Mouse (Mus musculus) midbrain, postnatal 0 days (tissue): ENCODE measurements around the gene Cyp4a32. TPM values are rescaled to one million over a fixed set of nuclear protein-coding genes. Genes with fewer than 3 reads are reported as not detected.
"Not testable (repeated sequence)": the region's sequence is repeated elsewhere in the genome, so short reads cannot be mapped to it uniquely, and the experiment has no call there.

ENCODE experiments used
- ATAC-seq: fragments of 200-750 bp; cut with Nextera tagmentation; 2 replicates; pipeline ENCODE4 v1.8.0; 2017; ENCODE audit warnings: moderate number of reproducible peaks, mild to moderate bottlenecking, moderate TSS enrichment, moderate library complexity; ENCODE audit not compliant: low FRiP score
- DNase-seq: peaks from one replicate; pipeline ENCODE4 v3.0.0-alpha.2; 2015; ENCODE audit warnings: low spot score
- H3K27ac ChIP-seq: fragments of 300-500 bp; sonication (generic); 2 replicates; pipeline ENCODE4 v1.5.1; 2014; ENCODE audit warnings: low read depth, mild to moderate bottlenecking, low read length, mixed read lengths
- H3K27me3 ChIP-seq: fragments of 300-500 bp; sonication (generic); 2 replicates; pipeline ENCODE4 v1.6.1; 2014; ENCODE audit warnings: low read length, control low read depth, mixed read lengths; ENCODE audit not compliant: insufficient read depth
- H3K36me3 ChIP-seq: fragments of 300-500 bp; sonication (generic); 2 replicates; pipeline ENCODE4 v1.6.1; 2014; ENCODE audit warnings: low read length, control low read depth, mixed read lengths; ENCODE audit not compliant: insufficient read depth
- H3K4me1 ChIP-seq: fragments of 300-500 bp; sonication (generic); 2 replicates; pipeline ENCODE4 v1.6.1; 2014; ENCODE audit warnings: mild to moderate bottlenecking, control low read depth, antibody characterized with exemption, low read length, mixed read lengths; ENCODE audit not compliant: insufficient read depth
- H3K4me2 ChIP-seq: fragments of 300-500 bp; sonication (generic); 2 replicates; pipeline ENCODE4 v1.6.1; 2014; ENCODE audit warnings: low read depth, mild to moderate bottlenecking, low read length, mixed read lengths; ENCODE audit not compliant: poor library complexity, severe bottlenecking
- H3K4me3 ChIP-seq: fragments of 300-500 bp; sonication (generic); 2 replicates; pipeline ENCODE4 v1.5.1; 2014; ENCODE audit warnings: low read depth, mild to moderate bottlenecking, low read length, moderate library complexity
- H3K9ac ChIP-seq: fragments of 300-500 bp; sonication (generic); replicated peaks from 2 replicates; pipeline ENCODE4 v1.6.1; 2014; ENCODE audit warnings: mild to moderate bottlenecking, low read length, moderate library complexity, mixed read lengths; ENCODE audit not compliant: poor library complexity, severe bottlenecking
- H3K9me3 ChIP-seq: fragments of 300-500 bp; sonication (generic); 2 replicates; pipeline ENCODE4 v1.6.1; 2016; ENCODE audit warnings: low read length, control low read depth
- CTCF ChIP-seq: IDR thresholded peaks from 2 replicates; pipeline ENCODE4 v1.5.1; 2016; ENCODE audit warnings: antibody characterized with exemption, mild to moderate bottlenecking
- WGBS: fragments of 180-500 bp; shearing (Covaris S2); extraction: QIAGEN DNeasy Blood & Tissue Kit; methylation state at CpG from one replicate; pipeline ENCODE4 v1.1.7; 2014; 5-methylcytosine and 5-hydroxymethylcytosine counted together
- polyA plus RNA-seq: library from polyadenylated mRNA; unstranded; fragments of >200 nt; fragmentation: Nextera tagmentation; extraction: Ambion mirVana; gene quantifications from 2 replicates; pipeline ENCODE4 v1.2.1, GENCODE M21; 2015
- total RNA-seq: library from RNA; depleted of rRNA; stranded (reverse); fragments of >200 nt; gene quantifications from 2 replicates; pipeline ENCODE4 v1.2.3, GENCODE M21; 2014

Cyp4a32 gene
- total and polyA plus RNA-seq, 2 experiments from 2014 or later: not detected

DNA sequence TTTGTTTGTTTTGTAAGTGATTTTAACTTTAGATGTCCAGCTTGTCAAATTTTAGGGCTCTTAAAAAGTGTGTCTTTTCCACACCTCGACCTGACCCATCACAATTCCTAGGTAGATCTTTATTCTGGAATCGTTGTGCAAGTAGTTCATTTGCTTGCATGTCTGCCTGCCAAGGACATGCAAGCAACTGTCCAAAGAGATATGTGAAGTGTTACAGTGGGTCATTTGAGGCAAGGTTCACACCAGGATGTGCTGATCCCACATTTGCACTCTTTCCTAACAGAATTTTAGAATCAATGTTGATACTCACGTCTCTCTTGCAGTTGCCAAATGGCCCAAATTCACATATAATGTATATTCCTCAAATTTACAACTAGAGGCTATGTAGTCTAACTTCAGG lies 25.5 kb upstream of the Cyp4a32 start:
- Histone ChIP-seq H3K4me2 (no peak overlapping the region), H3K4me3 (no peak overlapping the region), H3K27ac (no peak overlapping the region), H3K4me1 (no peaks in the 10 kb centered on the region), H3K36me3 (no peaks in the 10 kb centered on the region), H3K9ac (no peak overlapping the region), H3K9me3 (no peaks in the 10 kb centered on the region), H3K27me3 (no peaks in the 10 kb centered on the region)
- no peak for ATAC-seq
- WGBS: 74% methylated on average over 3 of the region's 3 CpGs
- no peak for DNase-seq
- TF ChIP-seq CTCF: no peak

DNA sequence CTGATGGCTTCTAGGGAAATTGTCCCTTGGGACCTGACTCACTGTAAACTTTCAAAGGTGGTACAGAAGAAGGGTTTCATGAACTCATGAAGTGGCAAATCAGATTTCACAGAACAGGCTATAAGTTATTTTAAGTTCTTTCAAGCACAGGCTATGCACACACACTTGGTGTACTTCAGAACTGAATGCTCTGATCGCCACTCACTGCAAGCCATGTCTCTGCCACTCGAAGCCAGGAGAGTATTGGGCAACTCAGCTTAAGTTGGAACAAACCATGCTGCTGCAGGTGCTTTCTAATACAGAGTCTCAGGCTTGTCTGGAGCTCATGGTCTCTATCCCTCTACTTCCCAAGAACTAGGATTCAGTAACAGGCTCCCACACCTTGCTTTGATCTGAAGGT lies 25.0 kb upstream of the Cyp4a32 start:
- Histone ChIP-seq H3K27me3 (no peaks in the 10 kb centered on the region), H3K4me2 (no peak overlapping the region), H3K36me3 (no peaks in the 10 kb centered on the region), H3K4me1 (no peaks in the 10 kb centered on the region), H3K9me3 (no peaks in the 10 kb centered on the region), H3K27ac (no peak overlapping the region), H3K4me3 (no peak overlapping the region), H3K9ac (no peak overlapping the region)
- 0 out of 2 replicates have a peak, but pooled peaks have one; percentile 3 for ATAC-seq
- 80% methylated on average over 2 of the region's 2 CpGs for WGBS
- DNase-seq: no peak
- TF ChIP-seq CTCF: no peak

DNA sequence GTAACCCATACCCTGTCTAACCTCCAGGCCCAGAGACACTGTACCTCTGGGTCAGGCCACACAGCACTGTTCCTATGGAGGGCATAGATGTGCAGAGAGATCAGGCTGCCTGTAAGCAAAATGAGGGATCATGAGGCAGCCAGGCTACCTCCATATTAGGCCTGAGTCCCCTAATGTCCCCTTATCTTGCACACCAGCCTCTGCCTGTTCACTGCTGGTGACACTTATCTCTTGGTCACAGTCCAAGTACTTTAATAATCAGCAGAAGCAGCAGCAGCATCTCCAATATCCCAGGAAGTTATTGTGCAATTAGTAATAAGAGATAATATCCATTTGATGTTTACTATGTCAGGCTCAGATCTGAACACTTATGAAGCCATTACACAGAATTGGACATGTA lies 17.7 kb upstream of the Cyp4a32 start:
- ATAC-seq: no peak

DNA sequence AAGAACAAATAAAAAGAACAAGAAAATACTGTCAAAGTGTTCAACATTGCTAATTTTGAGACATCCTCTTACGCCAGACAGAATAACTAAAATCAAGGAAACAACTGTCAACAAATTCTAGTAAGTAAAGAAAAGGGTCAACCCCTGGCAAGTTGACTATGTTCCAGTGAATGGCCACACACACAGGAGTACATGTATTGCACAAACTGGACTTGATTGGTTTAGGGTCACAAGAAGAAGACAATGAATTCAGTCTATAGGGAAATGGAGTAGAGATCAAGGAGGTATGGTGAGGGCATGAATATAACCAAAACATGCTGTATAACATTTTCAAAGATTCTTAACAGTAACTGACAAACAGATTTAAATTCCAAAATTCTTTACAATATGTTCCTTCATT lies 4.4 kb upstream of the Cyp4a32 start:
- ATAC-seq: no peak
- Histone ChIP-seq H3K4me1 (no peaks in the 10 kb centered on the region), H3K4me2 (no peak overlapping the region), H3K4me3 (no peak overlapping the region), H3K36me3 (no peaks in the 10 kb centered on the region), H3K27me3 (no peaks in the 10 kb centered on the region), H3K9ac (no peak overlapping the region), H3K27ac (no peak overlapping the region), H3K9me3 (no peaks in the 10 kb centered on the region)
- no peak for TF ChIP-seq CTCF
- WGBS: 94% methylated on average over 1 of the region's 1 CpGs
- DNase-seq: no peak

More for the DNA sequence above, 17.7 kb upstream of the Cyp4a32 start:
- Histone ChIP-seq H3K36me3 (no peaks in the 10 kb centered on the region), H3K9ac (no peak overlapping the region), H3K9me3 (no peaks in the 10 kb centered on the region), H3K4me1 (no peaks in the 10 kb centered on the region), H3K4me2 (no peak overlapping the region), H3K27ac (no peak overlapping the region), H3K4me3 (no peak overlapping the region), H3K27me3 (no peaks in the 10 kb centered on the region)
- DNase-seq: no peak
- TF ChIP-seq CTCF: no peak

DNA sequence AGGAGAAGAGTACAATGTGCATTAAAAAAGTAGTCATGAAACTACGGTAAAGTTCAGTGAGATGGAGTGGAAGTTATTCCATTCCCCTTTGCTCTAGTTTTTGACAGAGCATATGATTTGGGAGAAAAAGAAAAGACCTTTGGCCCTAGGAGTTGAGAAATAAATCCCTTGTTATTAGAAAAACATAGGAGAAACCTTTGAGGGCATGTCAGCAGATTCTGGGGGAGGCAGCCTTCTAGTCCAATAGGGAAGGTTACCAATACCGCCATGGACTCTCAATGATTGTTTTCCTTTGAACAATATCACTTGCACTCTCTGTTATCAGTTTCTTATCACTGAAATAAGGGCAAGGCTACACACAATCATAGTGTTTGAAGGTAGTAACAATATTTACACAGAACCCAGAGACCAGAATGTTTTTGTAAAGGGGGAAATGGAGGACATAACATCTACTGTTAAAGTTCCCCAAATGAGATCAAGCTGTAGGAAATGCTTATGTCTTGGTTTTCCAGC lies 3.9 kb upstream of the Cyp4a32 start:
- TF ChIP-seq CTCF: no peak
- 92% methylated on average over 2 of the region's 2 CpGs for WGBS
- Histone ChIP-seq H3K36me3 (no peaks in the 10 kb centered on the region), H3K4me1 (no peaks in the 10 kb centered on the region), H3K4me2 (no peak overlapping the region), H3K27me3 (no peaks in the 10 kb centered on the region), H3K9me3 (no peaks in the 10 kb centered on the region), H3K4me3 (no peak overlapping the region), H3K9ac (no peak overlapping the region), H3K27ac (no peak overlapping the region)
- DNase-seq: no peak
- ATAC-seq: no peak

DNA sequence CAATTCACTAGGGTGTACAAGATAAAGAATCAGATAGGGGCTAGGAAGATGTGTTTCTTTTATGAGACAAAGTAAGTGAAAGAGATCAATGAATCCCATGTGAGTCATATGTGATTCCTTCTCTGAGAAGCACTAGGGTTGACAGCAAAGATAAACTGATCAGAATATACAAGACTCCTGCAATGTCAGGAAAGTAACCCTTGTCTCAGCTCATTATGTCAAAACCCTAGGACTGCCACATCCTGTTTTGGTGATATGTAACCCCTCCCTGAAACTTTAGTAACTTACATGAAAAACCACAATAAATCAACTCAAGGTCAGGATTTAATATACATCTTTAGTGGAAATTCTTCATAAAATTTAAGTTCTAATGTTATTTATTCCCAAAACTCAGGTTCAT lies 13.2 kb downstream of the Cyp4a32 start:
- no peaks in the 10 kb centered on the region for H3K27me3 ChIP-seq
- TF ChIP-seq CTCF: no peak
- no peaks in the 10 kb centered on the region for H3K9me3 ChIP-seq
- no peak overlapping the region for H3K4me3 ChIP-seq
- H3K4me2 ChIP-seq: no peak overlapping the region
- H3K36me3 ChIP-seq: no peaks in the 10 kb centered on the region
- ATAC-seq (no peak), DNase-seq (no peak)
- no peak overlapping the region for H3K27ac ChIP-seq
- no peaks in the 10 kb centered on the region for H3K4me1 ChIP-seq
- no peak overlapping the region for H3K9ac ChIP-seq

DNA sequence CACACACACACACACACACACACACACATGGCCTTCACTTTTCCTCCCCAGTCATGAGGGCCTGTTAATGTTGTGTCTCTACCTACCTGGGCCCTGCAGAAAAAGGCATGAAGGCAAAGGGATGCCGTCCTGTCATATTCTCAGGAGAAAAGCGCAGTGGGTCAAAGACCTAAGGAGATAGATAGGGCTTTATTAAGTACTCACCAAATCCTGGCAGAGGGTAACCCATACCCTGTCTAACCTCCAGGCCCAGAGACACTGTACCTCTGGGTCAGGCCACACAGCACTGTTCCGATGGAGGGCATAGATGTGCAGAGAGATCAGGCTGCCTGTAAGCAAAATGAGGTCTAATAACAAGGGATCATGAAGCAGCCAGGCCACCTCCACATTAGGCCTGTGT lies 24.8 kb downstream of the Cyp4a32 start:
- DNase-seq, ATAC-seq: not testable (repeated sequence)

More for the DNA sequence above, 24.8 kb downstream of the Cyp4a32 start:
- H3K4me2 ChIP-seq, H3K36me3 ChIP-seq, H3K9ac ChIP-seq, H3K27ac ChIP-seq, H3K4me1 ChIP-seq, H3K9me3 ChIP-seq, H3K27me3 ChIP-seq, H3K4me3 ChIP-seq: not testable (repeated sequence)
- 96% methylated on average over 3 of the region's 3 CpGs for WGBS
